Mouse (Mus musculus) ovary, adult 18-20 months (tissue): ENCODE measurements around the gene Mrc2.

Experiments
- DNase-seq: peaks from one replicate; pipeline ENCODE4 v3.0.0; 2022; ENCODE audit warnings: low spot score, mixed read lengths

Gene Mrc2

GRCm38 (mm10) chr11:105390290-105390689 is 97.8 kb downstream of the Mrc2 start:
- DNase-seq: no peak
